Mouse (Mus musculus): ENCODE measurements around the gene Myo1f. TPM values are rescaled to one million over a fixed set of nuclear protein-coding genes. Genes with fewer than 3 reads are reported as not detected.

Gene Myo1f
- polyA plus RNA-seq, 1 experiment = 0.06 TPM

DNA sequence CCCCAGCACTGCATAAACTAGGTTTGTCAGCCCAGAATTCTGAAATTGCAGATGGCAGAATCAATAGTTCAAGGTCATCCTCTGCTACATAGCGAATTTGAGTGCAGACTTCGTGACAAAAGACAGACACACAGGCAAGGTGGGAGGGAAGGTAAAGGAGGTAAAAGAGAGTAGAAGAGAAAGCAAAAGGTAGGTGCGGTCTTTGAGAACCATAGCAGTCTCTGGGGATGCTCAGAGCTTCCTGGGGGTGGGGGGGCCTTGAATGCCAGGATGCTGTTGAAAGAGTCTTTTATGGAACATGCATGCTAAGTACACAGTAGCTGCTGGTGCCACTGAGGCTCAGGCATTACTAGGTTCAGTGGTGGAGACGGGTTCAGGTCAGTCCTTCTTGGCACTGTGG is 2.4 kb downstream of the Myo1f start:
- no peak for TF ChIP-seq TAL1 (IDR thresholded peaks at IDR 0.05; ENCODE audit: low read length)
- no peak for TF ChIP-seq GATA1 (IDR thresholded peaks at IDR 0.05; ENCODE audit: low read length)
- Histone ChIP-seq H3K27me3 (ENCODE audit: control insufficient read depth) (no peaks in the 10 kb centered on the region), H3K4me1 (ENCODE audit: control insufficient read depth) (no peaks in the 10 kb centered on the region), H3K9me3 (ENCODE audit: control insufficient read depth, low read length) (no peaks in the 10 kb centered on the region), H3K36me3 (ENCODE audit: control insufficient read depth) (no peaks in the 10 kb centered on the region), H3K4me3 (replicated peaks) (no peak overlapping the region)

DNA sequence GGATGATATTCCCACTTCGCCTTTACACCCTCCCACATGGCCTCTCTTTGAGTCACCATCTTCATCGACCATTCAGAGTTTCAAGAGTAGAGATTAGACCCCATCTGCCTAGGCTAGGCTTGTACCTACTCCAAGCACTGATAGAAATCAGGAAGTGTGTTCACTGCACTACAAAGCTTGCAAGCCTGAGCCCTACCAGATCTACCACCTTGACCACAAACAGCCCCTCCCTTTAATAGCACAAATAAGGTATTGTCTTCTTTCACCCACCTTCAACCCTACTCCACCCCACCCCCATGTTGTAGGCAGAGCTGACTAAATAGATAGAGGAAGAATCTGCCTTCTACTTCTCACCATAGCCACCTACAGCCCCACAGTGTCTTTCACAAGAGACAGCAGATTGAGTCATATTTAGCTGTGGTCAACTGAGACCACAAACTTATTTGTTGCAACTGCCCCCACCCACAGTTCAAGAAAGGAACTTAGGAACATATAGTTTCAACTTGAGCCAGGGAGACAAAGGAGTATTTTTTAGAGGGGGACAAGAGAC is 8.1 kb downstream of the Myo1f start:
- no peaks in the 10 kb centered on the region for H3K4me1 ChIP-seq (ENCODE audit: control insufficient read depth)
- H3K36me3 ChIP-seq (ENCODE audit: control insufficient read depth) = no peaks in the 10 kb centered on the region
- TF ChIP-seq TAL1 (IDR thresholded peaks at IDR 0.05; ENCODE audit: low read length) (no peak), GATA1 (IDR thresholded peaks at IDR 0.05; ENCODE audit: low read length) (no peak)
- H3K9me3 ChIP-seq (ENCODE audit: control insufficient read depth, low read length) = no peaks in the 10 kb centered on the region
- H3K4me3 ChIP-seq (replicated peaks) = no peak overlapping the region
- H3K27me3 ChIP-seq (ENCODE audit: control insufficient read depth) = no peaks in the 10 kb centered on the region

DNA sequence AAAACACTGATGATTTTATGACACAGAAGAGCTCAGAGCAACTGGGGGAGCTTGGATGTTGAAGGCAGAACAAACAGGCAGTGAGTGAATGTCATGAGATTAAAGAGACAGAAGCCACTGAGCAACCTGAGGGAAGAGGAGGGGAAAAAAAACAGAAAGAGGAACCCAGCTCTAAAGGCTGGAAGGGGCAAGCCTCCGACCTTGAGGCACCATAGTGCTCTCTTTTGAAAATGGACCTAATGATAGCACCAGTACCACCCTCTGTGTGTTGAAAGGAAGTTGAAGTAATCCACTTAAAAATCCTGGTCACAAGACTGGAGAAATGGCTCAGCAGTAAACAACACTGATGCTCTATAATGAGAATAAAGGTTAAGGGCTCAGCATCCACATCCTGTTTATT is 9.1 kb downstream of the Myo1f start:
- H3K4me3 ChIP-seq (replicated peaks) = no peak overlapping the region
- no peaks in the 10 kb centered on the region for H3K4me1 ChIP-seq (ENCODE audit: control insufficient read depth)

GRCm38 (mm10) chr17:33566182-33566581 is 10.7 kb downstream of the Myo1f start:
- Histone ChIP-seq H3K4me1 (ENCODE audit: control insufficient read depth) (no peaks in the 10 kb centered on the region), H3K27me3 (ENCODE audit: control insufficient read depth) (no peaks in the 10 kb centered on the region), H3K4me3 (replicated peaks) (no peak overlapping the region), H3K9me3 (ENCODE audit: control insufficient read depth, low read length) (no peaks in the 10 kb centered on the region), H3K36me3 (ENCODE audit: control insufficient read depth) (no peaks in the 10 kb centered on the region)
- no peak for TF ChIP-seq GATA1 (IDR thresholded peaks at IDR 0.05; ENCODE audit: low read length)
- no peak for TF ChIP-seq TAL1 (IDR thresholded peaks at IDR 0.05; ENCODE audit: low read length)

More for the DNA sequence above, 9.1 kb downstream of the Myo1f start:
- Histone ChIP-seq H3K36me3 (ENCODE audit: control insufficient read depth) (no peaks in the 10 kb centered on the region), H3K9me3 (ENCODE audit: control insufficient read depth, low read length) (no peaks in the 10 kb centered on the region), H3K27me3 (ENCODE audit: control insufficient read depth) (no peaks in the 10 kb centered on the region)
- TF ChIP-seq GATA1 (IDR thresholded peaks at IDR 0.05; ENCODE audit: low read length) (no peak), TAL1 (IDR thresholded peaks at IDR 0.05; ENCODE audit: low read length) (no peak)

- TF ChIP-seq GATA1 (IDR thresholded peaks at IDR 0.05; ENCODE audit: low read length) = no peak
- no peak for TF ChIP-seq TAL1 (IDR thresholded peaks at IDR 0.05; ENCODE audit: low read length)
- H3K9me3 ChIP-seq (ENCODE audit: control insufficient read depth, low read length) = no peaks in the 10 kb centered on the region
- no peak overlapping the region for H3K4me3 ChIP-seq (replicated peaks)
- H3K27me3 ChIP-seq (ENCODE audit: control insufficient read depth) = no peaks in the 10 kb centered on the region
- H3K36me3 ChIP-seq (ENCODE audit: control insufficient read depth) = no peaks in the 10 kb centered on the region
- H3K4me1 ChIP-seq (ENCODE audit: control insufficient read depth) = no peaks in the 10 kb centered on the region
Observed at GRCm38 (mm10) chr17:33584061-33584460, 28.6 kb downstream of the Myo1f start.

DNA sequence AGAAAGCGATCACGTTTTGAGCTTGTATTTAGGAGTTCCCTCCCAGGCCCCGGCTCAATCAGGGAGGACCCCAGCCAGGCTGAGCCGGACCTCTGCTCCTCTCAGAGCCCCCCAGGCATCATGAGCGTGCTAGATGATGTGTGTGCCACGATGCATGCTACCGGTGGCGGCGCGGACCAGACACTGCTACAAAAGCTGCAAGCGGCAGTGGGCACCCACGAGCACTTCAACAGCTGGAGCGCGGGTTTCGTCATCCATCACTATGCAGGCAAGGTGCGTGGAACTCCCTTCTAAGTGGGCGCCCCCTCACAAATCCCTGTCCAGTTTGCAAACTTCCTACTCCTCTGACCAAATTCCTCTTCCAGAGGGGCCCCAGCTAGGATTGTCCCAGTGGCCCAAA is 30.5 kb downstream of the Myo1f start:
- Histone ChIP-seq H3K36me3 (ENCODE audit: control insufficient read depth) (no peaks in the 10 kb centered on the region), H3K4me1 (ENCODE audit: control insufficient read depth) (no peaks in the 10 kb centered on the region), H3K27me3 (ENCODE audit: control insufficient read depth) (no peaks in the 10 kb centered on the region), H3K9me3 (ENCODE audit: control insufficient read depth, low read length) (no peaks in the 10 kb centered on the region), H3K4me3 (replicated peaks) (no peak overlapping the region)
- no peak for TF ChIP-seq TAL1 (IDR thresholded peaks at IDR 0.05; ENCODE audit: low read length)
- TF ChIP-seq GATA1 (IDR thresholded peaks at IDR 0.05; ENCODE audit: low read length) = no peak

DNA sequence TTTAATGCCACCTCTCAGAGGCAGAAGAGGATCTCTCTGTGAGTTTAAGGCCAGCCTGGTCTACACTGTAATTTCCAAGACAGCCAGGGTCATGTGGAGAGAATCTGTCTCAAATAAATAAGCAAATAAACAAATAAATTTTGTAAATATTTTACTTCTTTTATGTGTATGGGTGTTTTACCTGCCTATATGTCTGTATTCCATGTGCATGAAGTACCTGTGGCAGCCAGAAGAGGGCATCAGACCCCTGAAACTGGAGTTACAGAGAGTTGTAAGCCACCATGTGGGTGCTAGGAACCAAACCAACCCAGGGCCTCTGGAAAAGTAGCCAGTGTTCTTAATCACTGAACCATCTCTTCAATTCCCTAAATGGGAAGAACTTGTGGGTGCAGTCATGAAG is 41.8 kb downstream of the Myo1f start:
- Histone ChIP-seq H3K36me3 (ENCODE audit: control insufficient read depth) (no peaks in the 10 kb centered on the region), H3K4me1 (ENCODE audit: control insufficient read depth) (no peaks in the 10 kb centered on the region), H3K27me3 (ENCODE audit: control insufficient read depth) (no peaks in the 10 kb centered on the region), H3K4me3 (replicated peaks) (no peak overlapping the region), H3K9me3 (ENCODE audit: control insufficient read depth, low read length) (peaks cover 13% of the 10 kb centered on the region)
- TF ChIP-seq TAL1 (IDR thresholded peaks at IDR 0.05; ENCODE audit: low read length) (no peak), GATA1 (IDR thresholded peaks at IDR 0.05; ENCODE audit: low read length) (no peak)

GRCm38 (mm10) chr17:33598506-33598905 is 43.0 kb downstream of the Myo1f start:
- Histone ChIP-seq H3K4me1 (ENCODE audit: control insufficient read depth) (no peaks in the 10 kb centered on the region), H3K27me3 (ENCODE audit: control insufficient read depth) (no peaks in the 10 kb centered on the region), H3K9me3 (ENCODE audit: control insufficient read depth, low read length) (peaks cover 13% of the 10 kb centered on the region), H3K36me3 (ENCODE audit: control insufficient read depth) (no peaks in the 10 kb centered on the region), H3K4me3 (replicated peaks) (no peak overlapping the region)
- TF ChIP-seq TAL1 (IDR thresholded peaks at IDR 0.05; ENCODE audit: low read length) (no peak), GATA1 (IDR thresholded peaks at IDR 0.05; ENCODE audit: low read length) (no peak)

DNA sequence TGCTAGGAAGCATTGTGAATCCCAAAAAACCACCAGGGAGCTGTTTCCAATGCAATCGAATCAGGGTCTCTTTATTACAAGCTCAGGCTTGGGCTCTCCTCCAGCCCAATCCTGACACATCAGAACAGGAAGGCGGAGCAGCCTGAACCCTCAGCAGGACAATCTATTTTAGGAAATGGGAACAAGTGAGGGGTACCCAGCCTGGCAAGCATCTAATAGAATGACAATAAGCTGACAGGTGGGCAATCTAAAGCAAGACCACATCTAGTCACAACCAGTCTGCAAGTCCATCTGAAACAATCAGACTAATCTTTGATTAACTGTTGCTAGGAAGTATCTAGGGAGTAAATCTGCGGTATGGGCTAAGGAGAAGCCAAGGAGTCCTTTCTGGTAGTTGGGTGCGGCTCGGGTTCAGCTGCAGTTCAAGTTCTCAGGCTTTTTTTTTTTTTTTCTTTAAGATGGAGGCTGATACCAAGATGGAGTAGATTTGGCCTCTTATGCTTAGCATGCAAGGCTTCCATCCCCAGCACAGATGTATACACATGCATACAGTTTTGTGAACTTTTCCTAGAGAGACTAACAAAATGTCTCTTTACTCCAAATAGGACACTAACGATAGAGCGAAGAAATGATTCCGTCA is 44.4 kb downstream of the Myo1f start:
- no peaks in the 10 kb centered on the region for H3K4me1 ChIP-seq (ENCODE audit: control insufficient read depth)
- TF ChIP-seq TAL1 (IDR thresholded peaks at IDR 0.05; ENCODE audit: low read length) = no peak
- TF ChIP-seq GATA1 (IDR thresholded peaks at IDR 0.05; ENCODE audit: low read length) = no peak
- H3K27me3 ChIP-seq (ENCODE audit: control insufficient read depth) = no peaks in the 10 kb centered on the region
- H3K36me3 ChIP-seq (ENCODE audit: control insufficient read depth) = no peaks in the 10 kb centered on the region
- no peak overlapping the region for H3K4me3 ChIP-seq (replicated peaks)
- peaks cover 13% of the 10 kb centered on the region for H3K9me3 ChIP-seq (ENCODE audit: control insufficient read depth, low read length)

DNA sequence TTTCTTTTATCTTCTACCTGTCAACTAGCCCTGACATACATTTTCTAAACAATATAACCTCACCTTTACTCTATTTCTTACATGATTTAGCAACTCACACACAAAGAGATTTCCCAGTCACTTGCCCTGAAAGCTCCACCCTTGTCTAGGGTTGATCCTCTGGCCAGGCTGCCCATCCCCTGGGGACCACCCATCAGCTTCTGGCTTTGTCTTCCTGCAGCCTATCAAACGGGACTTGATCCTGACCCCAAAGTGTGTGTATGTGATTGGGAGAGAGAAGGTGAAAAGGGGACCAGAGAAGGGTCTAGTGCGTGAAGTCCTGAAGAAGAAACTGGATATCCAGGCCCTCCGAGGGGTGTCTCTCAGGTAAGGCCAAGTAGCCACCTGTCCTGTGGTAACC is 45.3 kb downstream of the Myo1f start:
- no peaks in the 10 kb centered on the region for H3K36me3 ChIP-seq (ENCODE audit: control insufficient read depth)
- H3K9me3 ChIP-seq (ENCODE audit: control insufficient read depth, low read length) = peaks cover 13% of the 10 kb centered on the region
- no peaks in the 10 kb centered on the region for H3K4me1 ChIP-seq (ENCODE audit: control insufficient read depth)
- H3K27me3 ChIP-seq (ENCODE audit: control insufficient read depth) = no peaks in the 10 kb centered on the region
- TF ChIP-seq TAL1 (IDR thresholded peaks at IDR 0.05; ENCODE audit: low read length) = no peak
- no peak for TF ChIP-seq GATA1 (IDR thresholded peaks at IDR 0.05; ENCODE audit: low read length)
- no peak overlapping the region for H3K4me3 ChIP-seq (replicated peaks)

Measured in erythroblast, embryonic 14.5 days (primary cell).